Mouse (Mus musculus) cerebellum, adult (tissue): ENCODE measurements around the gene a.
A peak's percentile ranks its signal among the peaks of the same experiment; 100 is the strongest.
"Not testable (repeated sequence)": the region's sequence is repeated elsewhere in the genome, so short reads cannot be mapped to it uniquely, and the experiment has no call there.

Source experiments
- ATAC-seq: cut with Nextera tagmentation; 2 replicates; pipeline ENCODE4 v1.9.2; 2017; ENCODE audit warnings: mild to moderate bottlenecking, moderate library complexity, mixed read lengths; ENCODE audit not compliant: insufficient number of reproducible peaks, low FRiP score, low TSS enrichment

The a gene

DNA sequence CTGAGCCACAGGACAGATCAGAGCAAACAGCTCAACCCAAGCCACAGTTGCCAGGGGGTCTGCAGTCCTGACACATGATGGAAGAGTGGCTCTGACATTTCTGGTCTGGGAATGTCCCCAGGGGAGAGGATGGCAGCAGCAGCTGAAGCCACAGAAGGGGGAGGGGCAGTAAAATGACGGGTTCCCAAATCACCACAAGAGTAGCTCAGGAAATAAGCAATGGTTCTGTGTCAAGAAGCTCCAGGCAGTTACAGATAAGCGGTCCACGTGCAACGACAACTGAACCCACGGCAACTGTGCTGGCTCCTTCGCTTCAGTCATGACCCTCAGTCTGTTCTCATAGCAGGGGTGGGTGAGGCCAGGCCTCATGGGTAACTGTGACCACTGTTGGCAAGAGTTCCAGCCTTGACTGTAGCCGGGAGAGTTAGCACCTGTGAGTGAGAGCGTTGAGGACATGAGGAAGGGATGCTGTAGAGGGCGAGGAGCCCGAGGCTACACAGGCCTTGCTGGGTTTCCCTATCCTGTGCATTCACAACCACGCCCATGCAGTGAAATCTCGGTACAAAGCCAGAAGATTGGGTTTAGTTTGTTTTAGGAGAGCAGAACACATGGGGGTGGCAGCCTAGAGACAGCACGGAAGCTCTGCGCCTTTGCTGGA is 178.7 kb downstream of the a start:
- ATAC-seq = not testable (repeated sequence)

GRCm38 (mm10) chr2:154971919-154972692 is 180.9 kb downstream of the a start:
- ATAC-seq = no peak

DNA sequence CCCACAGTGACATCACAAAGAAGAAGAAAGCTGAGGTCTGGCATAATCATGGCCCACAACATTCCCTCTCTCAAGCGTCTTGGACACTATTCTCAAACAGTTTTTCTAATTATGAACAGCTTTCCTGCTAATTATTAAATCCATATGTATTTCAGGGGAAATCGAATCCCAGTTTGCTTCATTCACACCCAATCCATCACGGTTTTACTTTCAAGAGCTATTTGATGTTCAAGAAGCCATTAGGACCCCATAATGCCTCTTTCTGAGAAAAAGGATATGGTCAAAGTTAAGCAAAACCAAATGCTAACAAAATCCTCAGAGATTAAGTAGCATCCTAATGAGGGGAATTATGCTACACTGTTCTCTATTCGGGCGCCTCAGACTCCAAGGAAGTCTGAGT is 181.8 kb downstream of the a start:
- ATAC-seq = no peak

DNA sequence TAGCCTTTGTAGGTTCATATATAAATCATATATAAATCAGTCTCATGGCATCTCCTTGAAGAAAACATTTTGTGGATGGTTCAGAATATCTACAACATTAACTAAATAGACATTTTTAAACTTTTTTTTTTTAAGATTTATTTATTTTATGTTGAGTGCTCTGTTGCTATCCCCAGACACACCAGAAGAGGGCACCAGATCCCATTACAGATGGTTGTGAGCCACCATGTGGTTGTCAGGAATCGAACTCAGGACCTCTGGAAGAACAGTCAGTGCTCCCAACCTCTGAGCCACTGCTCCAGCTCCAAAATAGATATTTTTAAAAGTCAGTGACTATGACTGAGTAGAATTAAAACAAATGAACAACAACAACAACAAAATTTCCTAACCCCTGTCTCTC is 195.4 kb downstream of the a start:
- no peak for ATAC-seq

GRCm38 (mm10) chr2:154991411-154991810 is 200.2 kb downstream of the a start:
- no peak for ATAC-seq

GRCm38 (mm10) chr2:154992083-154992482 is 200.9 kb downstream of the a start:
- no peak for ATAC-seq

DNA sequence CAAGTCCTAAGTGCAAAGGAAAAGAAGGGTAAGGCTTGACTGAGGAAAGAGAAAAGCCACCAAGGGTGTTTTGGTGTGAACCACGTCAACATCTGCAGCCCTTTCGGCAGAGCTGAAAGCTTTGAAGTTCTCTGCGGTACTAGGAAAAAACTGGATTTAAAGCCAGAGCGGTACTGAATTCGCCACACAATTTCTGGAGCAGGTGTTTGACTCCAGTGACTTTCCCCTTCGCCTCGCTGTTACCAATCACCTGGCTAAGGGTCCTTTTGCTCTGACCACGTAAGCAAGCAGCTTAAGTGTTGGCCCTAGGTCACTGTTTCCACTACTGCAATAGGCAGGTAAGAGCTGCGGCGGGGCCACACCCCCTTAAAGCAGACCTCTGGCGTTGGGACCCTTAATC is 214.3 kb downstream of the a start:
- ATAC-seq = no peak

DNA sequence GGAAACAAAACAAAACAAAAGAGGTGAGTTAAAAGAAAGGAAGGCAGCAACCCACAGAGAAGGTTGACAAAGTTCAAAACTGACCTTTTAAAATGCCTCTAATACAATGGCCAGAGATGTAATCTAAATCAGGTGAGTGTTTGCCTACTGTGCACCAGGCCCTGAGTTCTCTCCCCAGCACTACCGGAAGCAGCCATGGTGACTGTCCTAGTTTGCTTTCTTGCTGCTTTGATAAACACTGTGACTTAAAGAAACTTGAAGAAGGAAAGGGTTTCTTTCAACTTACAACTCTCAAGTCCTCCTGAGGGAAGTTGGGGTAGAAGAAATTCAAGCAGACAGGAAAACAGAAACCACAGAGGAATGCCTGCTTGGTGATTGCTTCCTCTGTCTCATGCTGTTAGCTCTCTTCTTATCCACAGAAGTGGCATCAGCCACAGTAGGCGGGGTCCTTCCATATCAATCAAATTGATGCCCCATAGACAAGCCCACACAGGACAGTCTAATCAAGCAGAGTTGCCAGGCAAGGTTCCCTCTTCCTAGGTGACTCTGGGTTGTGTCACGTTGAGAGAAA is 220.0 kb downstream of the a start:
- no peak for ATAC-seq

- no peak for ATAC-seq
Measured at GRCm38 (mm10) chr2:155012991-155013390, 221.8 kb downstream of the a start.

- ATAC-seq = not testable (repeated sequence)
Measured at GRCm38 (mm10) chr2:155016751-155017150, 225.5 kb downstream of the a start.

DNA sequence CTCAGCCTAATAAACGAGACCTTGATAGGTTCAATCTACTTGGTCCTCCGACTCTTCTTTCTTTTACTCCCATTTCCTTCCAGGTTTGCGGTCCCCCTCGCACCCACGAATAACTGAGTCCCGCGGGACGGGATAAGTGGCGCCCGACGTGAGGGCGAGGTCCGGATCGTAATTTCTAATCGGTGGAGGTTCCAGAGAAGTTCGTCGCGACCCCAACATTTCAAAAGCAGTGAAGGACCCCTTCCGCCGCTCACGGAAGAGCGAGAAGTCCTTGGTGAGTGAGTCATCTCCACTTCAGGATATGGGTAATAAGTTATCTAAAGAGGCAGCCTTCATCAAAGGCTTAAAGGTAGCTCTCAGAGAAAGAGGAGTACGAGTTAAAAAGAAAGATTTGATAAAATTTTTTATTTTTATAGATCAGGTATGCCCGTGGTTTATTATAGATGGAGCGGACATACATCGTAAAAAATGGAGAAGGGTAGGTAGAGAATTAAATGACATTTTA is 227.1 kb downstream of the a start, which contains the start of gene Gm14226:
Gene Gm14226 (plus strand): TSS at position 16 of the 505 bp plus-strand sequence.
- not testable (repeated sequence) for ATAC-seq

DNA sequence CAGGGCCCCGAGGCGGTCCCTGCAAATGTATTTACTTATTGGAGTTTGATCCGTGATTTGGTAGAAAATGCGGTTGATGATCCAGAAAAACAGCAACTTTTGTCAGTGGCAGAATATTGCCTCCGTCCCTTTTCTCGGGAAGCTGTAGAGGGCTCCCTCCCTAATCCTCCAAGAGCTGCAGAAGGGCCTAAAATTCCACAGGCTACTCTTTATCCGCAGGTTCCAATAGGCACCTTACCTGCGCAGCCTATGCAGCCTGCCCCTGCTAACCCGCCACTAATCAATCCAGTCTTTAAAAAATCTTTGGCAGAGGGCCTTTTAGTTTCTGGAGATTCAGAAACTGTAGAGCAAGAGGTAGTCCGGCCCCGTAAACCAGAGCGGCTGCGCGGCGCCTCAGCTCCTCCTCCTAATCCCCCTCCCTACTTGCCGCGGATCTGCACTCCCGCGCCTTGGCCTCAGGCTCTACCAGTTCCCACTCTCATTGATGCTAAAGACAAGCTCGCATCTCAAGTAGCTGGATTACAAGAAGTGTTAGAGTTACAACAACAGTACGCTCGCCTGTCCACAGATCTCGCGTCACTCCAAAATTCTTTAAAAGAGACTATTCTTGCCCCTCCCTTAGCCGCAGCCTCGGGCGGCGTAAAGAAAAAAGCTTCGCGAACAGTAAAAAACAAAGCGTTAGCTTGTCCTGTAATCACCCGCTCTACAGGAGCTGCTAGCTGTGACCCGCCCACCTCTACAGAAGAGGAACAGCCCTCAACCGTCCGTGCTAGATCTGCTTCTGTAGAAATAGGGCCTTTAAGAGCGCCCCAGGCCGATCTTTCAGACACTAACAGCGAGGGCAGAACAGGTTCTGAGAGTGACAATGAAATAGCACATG is 227.8 kb downstream of the a start:
- peak; percentile 72 for ATAC-seq

DNA sequence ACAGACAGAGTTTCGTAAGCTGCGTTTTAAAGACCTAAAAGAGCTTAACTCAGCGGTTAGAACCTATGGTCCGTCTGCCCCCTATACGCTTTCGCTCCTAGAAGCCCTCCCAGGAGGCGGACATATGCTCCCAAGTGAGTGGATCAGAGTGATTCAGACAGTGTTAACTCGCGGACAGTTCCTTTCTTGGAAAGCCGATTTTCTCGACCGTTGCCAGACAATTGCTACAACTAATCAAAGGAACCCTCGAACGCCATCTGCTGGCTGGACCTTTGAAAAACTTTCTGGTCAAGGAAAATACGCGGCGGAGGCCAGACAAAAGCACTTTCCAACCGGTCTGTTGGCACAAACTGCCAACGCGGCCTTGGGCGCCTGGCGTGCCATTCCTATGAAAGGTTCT is 228.5 kb downstream of the a start:
- peak; percentile 56 for ATAC-seq

GRCm38 (mm10) chr2:155020247-155020826 is 229.1 kb downstream of the a start:
- ATAC-seq = not testable (repeated sequence)

GRCm38 (mm10) chr2:155030831-155031230 is 239.6 kb downstream of the a start:
- ATAC-seq = no peak

DNA sequence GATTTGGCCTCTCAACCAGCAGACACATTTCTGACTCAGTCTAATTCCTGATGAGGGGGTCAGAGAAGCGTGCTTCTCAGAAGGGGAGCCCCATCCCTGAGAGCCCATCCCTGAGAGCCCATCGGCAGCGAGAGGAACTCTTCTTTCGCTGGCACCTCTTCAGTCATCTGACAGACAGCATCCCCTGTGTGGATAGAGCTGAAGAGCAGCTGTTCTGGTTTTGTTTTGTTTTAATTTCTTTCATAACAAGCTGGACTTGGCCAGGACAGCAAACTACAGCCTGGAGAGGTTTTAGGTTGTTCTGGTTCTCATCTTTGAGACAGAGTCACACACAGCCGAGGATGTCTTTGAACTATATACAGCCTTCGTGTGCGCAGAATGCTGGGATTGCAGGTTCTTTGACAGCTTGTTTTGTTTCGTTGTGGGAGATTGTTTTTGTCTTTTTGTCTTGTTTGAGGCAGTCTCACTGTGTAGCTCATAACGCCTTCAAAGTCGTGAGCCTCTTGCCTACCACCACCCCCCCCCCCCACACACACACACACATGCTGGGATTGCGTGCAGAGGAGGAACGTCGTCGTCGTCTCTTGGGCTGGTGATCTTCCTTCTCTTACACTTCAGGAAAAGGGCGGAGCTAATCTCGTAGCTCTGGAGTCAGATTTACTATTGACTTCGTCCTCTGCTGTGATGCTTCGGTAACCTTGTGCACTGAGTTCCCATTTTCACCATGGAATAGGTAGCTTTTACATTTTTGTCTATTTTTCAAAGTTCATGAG is 241.9 kb downstream of the a start:
- no peak for ATAC-seq

GRCm38 (mm10) chr2:155039956-155040355 is 248.8 kb downstream of the a start:
- no peak for ATAC-seq

DNA sequence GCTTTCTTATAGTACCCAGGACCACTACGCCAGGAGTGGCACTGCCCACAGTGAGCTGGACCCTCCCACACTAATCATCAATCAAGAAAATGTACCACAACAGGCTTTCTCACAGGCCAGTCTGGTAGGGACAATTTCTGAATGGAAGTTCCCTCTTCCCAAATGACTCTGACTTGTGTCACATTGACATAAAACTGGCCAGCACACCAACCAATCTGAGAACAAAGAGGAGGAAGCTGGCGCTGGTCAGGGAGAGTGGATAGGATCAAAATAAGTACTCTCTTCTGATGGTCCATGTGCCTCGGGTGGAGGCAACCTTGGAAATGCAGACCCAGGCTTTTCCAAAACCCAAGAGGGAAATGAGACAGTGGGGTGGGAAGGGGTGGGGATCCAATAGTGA is 253.3 kb downstream of the a start:
- no peak for ATAC-seq

- ATAC-seq = no peak
Measured at GRCm38 (mm10) chr2:155045075-155045474, 253.9 kb downstream of the a start.
